Mouse (Mus musculus) spleen, adult 2 months (tissue): ENCODE results near the gene Cradd. TPM values are rescaled to one million over a fixed set of nuclear protein-coding genes. Genes with fewer than 3 reads are reported as not detected.

Experiments used
- DNase-seq, 2 experiments: peaks; one replicate each; pipeline versions ENCODE4 v3.0.0 to v3.0.0-alpha.2; 2012 to 2021; ENCODE audit warnings: low spot score in 2 of 2, low read depth in 1 of 2
- H3K27ac ChIP-seq: fragments of 200-500 bp; 2 replicates; pipeline ENCODE4 v1.5.1; 2012; ENCODE audit warnings: low read length, inconsistent platforms; ENCODE audit not compliant: insufficient read depth
- H3K27me3 ChIP-seq: fragments of 200-500 bp; 2 replicates; pipeline ENCODE4 v1.6.1; 2012; ENCODE audit warnings: mild to moderate bottlenecking, moderate library complexity, low read length, inconsistent platforms; ENCODE audit not compliant: control insufficient read depth, insufficient read depth
- H3K36me3 ChIP-seq: fragments of 200-500 bp; 2 replicates; pipeline ENCODE4 v1.6.1; 2012; ENCODE audit warnings: mild to moderate bottlenecking, low read length, inconsistent platforms; ENCODE audit not compliant: control insufficient read depth, insufficient read depth
- H3K4me1 ChIP-seq: fragments of 200-500 bp; 2 replicates; pipeline ENCODE4 v1.6.1; 2011; ENCODE audit warnings: inconsistent platforms; ENCODE audit not compliant: control insufficient read depth, insufficient read depth, insufficient read length
- H3K4me3 ChIP-seq: fragments of 200-500 bp; 2 replicates; pipeline ENCODE4 v1.5.1; 2011; ENCODE audit warnings: mild to moderate bottlenecking, inconsistent platforms; ENCODE audit not compliant: insufficient read depth, insufficient read length; ENCODE audit errors: extremely low read depth
- CTCF ChIP-seq: fragments of 200-500 bp; IDR thresholded peaks from 2 replicates; pipeline ENCODE4 v1.5.1; 2011; ENCODE audit warnings: mild to moderate bottlenecking, inconsistent platforms; ENCODE audit not compliant: insufficient read depth, insufficient read length, insufficient replicate concordance; ENCODE audit errors: extremely low read depth
- POLR2A ChIP-seq: fragments of 200-500 bp; IDR thresholded peaks from 2 replicates; pipeline ENCODE4 v1.6.1; 2011; ENCODE audit warnings: low read depth, low read length, inconsistent platforms
- WGBS: fragments of 180-500 bp; shearing (Covaris S2); methylation state at CpG from one replicate; pipeline ENCODE4 v1.1.7; 2018; 5-methylcytosine and 5-hydroxymethylcytosine counted together
- polyA plus RNA-seq: library from polyadenylated mRNA; depleted of rRNA; stranded (reverse); fragments of >200 nt; gene quantifications from 2 replicates; pipeline ENCODE4 v1.2.3, GENCODE M21; 2012

The Cradd gene
- polyA plus RNA-seq, 1 experiment, result 8.2 TPM

- Histone ChIP-seq H3K27ac (no peak overlapping the region), H3K4me1 (no peaks in the 10 kb centered on the region), H3K4me3 (no peak overlapping the region), H3K27me3 (no peaks in the 10 kb centered on the region), H3K36me3 (no peaks in the 10 kb centered on the region; the same call in 1 of the 2 replicates)
- 88% methylated on average over 23 of the region's 23 CpGs for WGBS
- DNase-seq, result no peak
- no peak for TF ChIP-seq CTCF
- TF ChIP-seq POLR2A, result no peak
These were observed 78.8 kb downstream of the Cradd start for GRCm38 (mm10) chr10:95244961-95245679.

- Histone ChIP-seq H3K36me3 (no peaks in the 10 kb centered on the region; the same call in 1 of the 2 replicates), H3K4me1 (no peaks in the 10 kb centered on the region), H3K4me3 (no peak overlapping the region), H3K27ac (no peak overlapping the region), H3K27me3 (no peaks in the 10 kb centered on the region)
- TF ChIP-seq CTCF (no peak), POLR2A (no peak)
- WGBS, result 92% methylated on average over 13 of the region's 13 CpGs
- no peak for DNase-seq
These were observed 84.5 kb downstream of the Cradd start for GRCm38 (mm10) chr10:95239196-95240069.

GRCm38 (mm10) chr10:95238667-95239066 lies 85.3 kb downstream of the Cradd start:
- DNase-seq, result no peak
- H3K27me3 ChIP-seq, result no peaks in the 10 kb centered on the region
- TF ChIP-seq CTCF (no peak), POLR2A (no peak)
- no peaks in the 10 kb centered on the region for H3K4me1 ChIP-seq
- H3K36me3 ChIP-seq, result no peaks in the 10 kb centered on the region; the same call in 1 of the 2 replicates
- WGBS, result 91% methylated on average over 2 of the region's 2 CpGs
- no peak overlapping the region for H3K4me3 ChIP-seq
- no peak overlapping the region for H3K27ac ChIP-seq

DNA sequence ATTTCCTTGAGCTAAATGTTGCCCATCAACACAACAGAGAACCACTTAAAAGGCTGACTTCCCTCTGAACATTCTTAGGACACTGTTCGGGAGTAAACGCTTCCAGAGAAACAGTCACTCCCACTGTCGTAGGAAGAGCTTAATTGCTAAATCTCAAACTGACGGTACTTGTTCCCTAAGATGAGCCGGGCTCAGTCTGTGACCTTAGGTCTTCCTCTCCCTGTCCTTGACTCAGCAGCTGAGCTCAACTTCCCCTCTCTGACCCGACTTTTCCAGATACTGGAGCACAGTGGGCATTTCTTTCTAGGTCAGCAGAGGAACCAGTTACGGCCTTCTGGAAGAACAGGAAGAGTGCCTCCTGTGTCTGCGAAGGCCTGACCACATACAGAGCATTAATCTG lies 87.7 kb downstream of the Cradd start:
- H3K27me3 ChIP-seq, result no peaks in the 10 kb centered on the region
- H3K36me3 ChIP-seq, result no peaks in the 10 kb centered on the region
- WGBS, result 48% methylated on average over 8 of the region's 8 CpGs
- no peak for DNase-seq
- H3K27ac ChIP-seq, result no peak overlapping the region
- no peaks in the 10 kb centered on the region for H3K4me1 ChIP-seq
- no peak overlapping the region for H3K4me3 ChIP-seq
- TF ChIP-seq POLR2A, result no peak
- no peak for TF ChIP-seq CTCF

- Histone ChIP-seq H3K4me1 (no peaks in the 10 kb centered on the region), H3K4me3 (no peak overlapping the region), H3K27me3 (no peaks in the 10 kb centered on the region), H3K27ac (no peak overlapping the region), H3K36me3 (no peaks in the 10 kb centered on the region)
- 94% methylated on average over 3 of the region's 3 CpGs for WGBS
- TF ChIP-seq POLR2A, result no peak
- TF ChIP-seq CTCF, result no peak
- no peak for DNase-seq
These were observed 89.3 kb downstream of the Cradd start for GRCm38 (mm10) chr10:95234661-95235060.

DNA sequence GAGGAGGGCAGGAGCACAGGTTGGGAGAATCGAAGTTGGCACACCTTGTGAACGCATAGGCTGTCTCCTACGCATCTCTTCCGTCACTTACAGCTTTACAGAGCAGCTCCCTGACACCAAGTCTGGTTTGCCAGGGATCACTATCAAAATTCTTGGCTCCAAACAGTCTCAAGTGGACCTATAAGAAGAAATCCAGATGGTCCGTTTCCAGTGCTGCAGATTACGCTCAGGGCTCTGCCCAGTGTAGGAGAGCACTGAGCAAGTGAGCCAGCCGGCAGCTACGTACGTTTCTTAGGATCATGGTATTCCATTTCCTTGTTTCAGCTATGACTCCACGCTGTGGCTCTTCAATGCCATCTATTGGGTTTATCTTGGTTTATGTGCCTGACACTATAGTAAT lies 90.9 kb downstream of the Cradd start:
- WGBS, result 92% methylated on average over 10 of the region's 10 CpGs

More for the DNA sequence above, 90.9 kb downstream of the Cradd start:
- Histone ChIP-seq H3K4me3 (no peak overlapping the region), H3K36me3 (no peaks in the 10 kb centered on the region), H3K27me3 (no peaks in the 10 kb centered on the region), H3K27ac (peak overlapping the region; percentile 39; the same call in 1 of the 2 replicates), H3K4me1 (no peaks in the 10 kb centered on the region)
- DNase-seq, result no peak
- TF ChIP-seq POLR2A (no peak), CTCF (no peak)
